ENCODE assay signal across 24 mouse cellular contexts in the genomic region with DNA sequence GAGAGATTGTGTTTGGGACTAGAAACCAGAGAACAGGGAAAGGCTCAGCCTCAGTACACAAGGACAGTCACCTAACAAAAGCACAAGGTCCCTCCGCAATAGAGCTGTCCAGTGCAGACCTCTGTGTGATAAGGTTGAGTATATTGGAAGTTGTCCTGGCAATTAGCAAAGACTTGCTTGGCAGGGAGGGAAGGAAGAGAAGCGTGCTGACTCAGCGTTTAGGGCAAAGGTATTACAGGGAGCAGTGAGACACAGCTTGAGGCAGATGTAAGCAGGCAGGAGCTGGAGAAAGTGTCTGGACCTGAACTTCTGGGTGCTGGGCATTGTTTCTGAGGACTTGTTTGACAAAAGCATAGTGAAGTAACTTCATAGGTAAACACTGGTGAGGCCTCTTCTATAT. TPM values are rescaled to one million over a fixed set of nuclear protein-coding genes. Genes with fewer than 3 reads are reported as not detected.
DNase-seq lines count a peak whose midpoint lies in the region; ATAC-seq and TF ChIP-seq lines count a peak whose summit lies in the region.
"Had no signal": no experiment of that assay in that cellular context is flagged by ENCODE, and none has a peak within 500 bp of the region (broad histone marks: within the 10 kb centered on the region; RNA-seq: fewer than 3 reads in every experiment).

No protein-coding gene starts in this region.

- H3K9ac ChIP-seq in midbrain, embryonic 11.5 days (ENCODE audit: low read length) = no peak overlapping the region
- no peak overlapping the region for H3K9ac ChIP-seq in MEL (ENCODE audit: control insufficient read depth, low read depth, low read length, poor library complexity, severe bottlenecking)
- H3K9ac ChIP-seq: embryonic facial prominence, embryonic 12.5 days; heart, embryonic 15.5 days had no signal

- no peak overlapping the region for H3K4me2 ChIP-seq in midbrain, embryonic 11.5 days
- H3K4me2 ChIP-seq: embryonic facial prominence, embryonic 12.5 days; heart, embryonic 11.5 days; heart, embryonic 15.5 days had no signal

- no peaks in the 10 kb centered on the region for H3K27me3 ChIP-seq in midbrain, embryonic 11.5 days (ENCODE audit: control insufficient read depth, insufficient read depth, low read length)
- H3K27me3 ChIP-seq in midbrain, embryonic 10.5 days (ENCODE audit: low read depth, poor library complexity, severe bottlenecking) = no peaks in the 10 kb centered on the region
- peaks cover 13 to 15% of the 10 kb centered on the region in 2 experiments for H3K27me3 ChIP-seq in MEL (ENCODE audit: control insufficient read depth in 1 of 2, insufficient read depth in 2 of 2, low read length in 2 of 2)
- H3K27me3 ChIP-seq in embryonic facial prominence, embryonic 10.5 days (replicated peaks; ENCODE audit: low read depth, poor library complexity, severe bottlenecking) = no peaks in the 10 kb centered on the region; the same call in 1 of the 2 replicates
- H3K27me3 ChIP-seq: heart, embryonic 15.5 days had no signal

- peaks cover 3% of the 10 kb centered on the region; the same call in 1 of the 2 replicates for H3K4me1 ChIP-seq in midbrain, embryonic 11.5 days (ENCODE audit: control insufficient read depth, insufficient read depth, low read length)
- H3K4me1 ChIP-seq in midbrain, embryonic 10.5 days = peaks cover 5% of the 10 kb centered on the region
- no peaks in the 10 kb centered on the region for H3K4me1 ChIP-seq in MEL (ENCODE audit: control insufficient read depth in 1 of 2, insufficient read depth in 2 of 2, low read length in 2 of 2)
- peaks cover 9% of the 10 kb centered on the region for H3K4me1 ChIP-seq in embryonic facial prominence, embryonic 10.5 days

- peak; percentile 76 for DNase-seq in heart, adult 11 months
- no peak for DNase-seq in heart, adult 8-10 months (ENCODE audit: low spot score)
- peak; percentile 76 for DNase-seq in midbrain, embryonic 11.5 days (ENCODE audit: low spot score, missing footprints)
- no peak for DNase-seq in midbrain, embryonic 10.5 days (ENCODE audit: low spot score)
- no peak for DNase-seq in MEL (ENCODE audit: low read depth, low spot score)
- no peak for DNase-seq in embryonic facial prominence, embryonic 10.5 days (ENCODE audit: low spot score)
- no peak for DNase-seq in cerebellum, postnatal 14 days
- DNase-seq: adrenal gland, postnatal 25 days; cerebellum, adult 2 months; cerebellum, postnatal 10 days; heart, adult 18-20 months; heart, postnatal 14 days; kidney, adult 2 months had no signal

- no peak for TF ChIP-seq RAD21 in MEL (IDR thresholded peaks at IDR 0.05; ENCODE audit: low read depth, low read length)

- TF ChIP-seq POLR2A in MEL (IDR thresholded peaks at IDR 0.05; ENCODE audit: control insufficient read depth in 1 of 2, insufficient read depth in 1 of 2, low read depth in 1 of 2, low read length in 2 of 2, poor library complexity in 1 of 2) = no peak

- TF ChIP-seq EP300 in MEL (IDR thresholded peaks at IDR 0.05; ENCODE audit: low read depth in 1 of 2, low read length in 2 of 2) = no peak

- no peaks in the 10 kb centered on the region for H3K36me3 ChIP-seq in midbrain, embryonic 11.5 days (ENCODE audit: control insufficient read depth, insufficient read depth, low read length)
- H3K36me3 ChIP-seq in midbrain, embryonic 10.5 days = no peaks in the 10 kb centered on the region
- no peaks in the 10 kb centered on the region for H3K36me3 ChIP-seq in MEL (ENCODE audit: control insufficient read depth in 1 of 2, insufficient read depth in 2 of 2, low read length in 2 of 2)
- no peaks in the 10 kb centered on the region for H3K36me3 ChIP-seq in embryonic facial prominence, embryonic 10.5 days (replicated peaks)
- H3K36me3 ChIP-seq: embryonic facial prominence, embryonic 12.5 days; G1E; heart, embryonic 15.5 days had no signal

- no peaks in the 10 kb centered on the region for H3K79me2 ChIP-seq in MEL (ENCODE audit: control insufficient read depth, insufficient read depth, low read length, poor library complexity)

- no peak for ATAC-seq in midbrain, embryonic 11.5 days (ENCODE audit: low FRiP score)
- ATAC-seq: forebrain, embryonic 14.5 days; intestine, embryonic 16.5 days had no signal

- no peak overlapping the region for H3K27ac ChIP-seq in midbrain, embryonic 11.5 days (ENCODE audit: low read depth, low read length)
- H3K27ac ChIP-seq in midbrain, embryonic 10.5 days (replicated peaks) = no peak overlapping the region
- H3K27ac ChIP-seq in MEL (ENCODE audit: control insufficient read depth, low read depth, low read length) = no peak overlapping the region
- H3K27ac ChIP-seq in embryonic facial prominence, embryonic 10.5 days (replicated peaks) = no peak overlapping the region
- H3K27ac ChIP-seq: embryonic facial prominence, embryonic 12.5 days; heart, embryonic 15.5 days had no signal

- no peaks in the 10 kb centered on the region for H3K9me3 ChIP-seq in midbrain, embryonic 11.5 days (ENCODE audit: control insufficient read depth, low read length)
- H3K9me3 ChIP-seq in midbrain, embryonic 10.5 days (replicated peaks) = no peaks in the 10 kb centered on the region
- H3K9me3 ChIP-seq in MEL (replicated peaks; ENCODE audit: insufficient read depth, low read length) = no peaks in the 10 kb centered on the region
- H3K9me3 ChIP-seq in embryonic facial prominence, embryonic 10.5 days = no peaks in the 10 kb centered on the region
- H3K9me3 ChIP-seq: embryonic facial prominence, embryonic 12.5 days; G1E; heart, embryonic 15.5 days had no signal

- WGBS in midbrain, embryonic 11.5 days = 91% methylated on average over 3 of the region's 3 CpGs
- 84% methylated on average over 3 of the region's 3 CpGs for WGBS in midbrain, embryonic 10.5 days
- 82% methylated on average over 3 of the region's 3 CpGs for WGBS in embryonic facial prominence, embryonic 10.5 days

- TF ChIP-seq CTCF in MEL (IDR thresholded peaks at IDR 0.05 in 2 of 3, conservative IDR thresholded peaks at IDR 0.05 in 1 of 3; ENCODE audit: control insufficient read depth in 1 of 3, insufficient read depth in 1 of 3, low read depth in 2 of 3, low read length in 3 of 3, poor library complexity in 1 of 3, severe bottlenecking in 1 of 3) = no peak

- H3K4me3 ChIP-seq in midbrain, embryonic 11.5 days (ENCODE audit: low read depth, low read length) = no peak overlapping the region
- no peak overlapping the region for H3K4me3 ChIP-seq in midbrain, embryonic 10.5 days
- no peak overlapping the region for H3K4me3 ChIP-seq in MEL (ENCODE audit: control insufficient read depth in 1 of 2, insufficient read depth in 1 of 2, low read depth in 2 of 2, low read length in 2 of 2)
- H3K4me3 ChIP-seq in embryonic facial prominence, embryonic 10.5 days = no peak overlapping the region
- H3K4me3 ChIP-seq: embryonic facial prominence, embryonic 12.5 days; heart, embryonic 15.5 days had no signal

TF ChIP-seq in MEL, 35 proteins besides CTCF, POLR2A, EP300 and RAD21 (continues in another document):
- TF ChIP-seq JUND (IDR thresholded peaks at IDR 0.05; ENCODE audit: low read depth, low read length) (no peak), MYC (IDR thresholded peaks at IDR 0.05; ENCODE audit: low read depth, low read length) (no peak)

RNA-seq across cellular contexts. Expression of a gene that starts 16.5 kb away (rescaled TPM):
- total RNA-seq in heart, adult 8-10 months (2022) = not detected
- 0.07 TPM in 1 of 2 replicates, not detected in the other for polyA plus RNA-seq in midbrain, embryonic 11.5 days (2014; fragmentation: Nextera tagmentation; extraction: Ambion mirVana)
- polyA plus RNA-seq in midbrain, embryonic 10.5 days (2016; fragmentation: Nextera tagmentation; extraction: Ambion mirVana) = 0.11 TPM in 1 of 2 replicates, not detected in the other
- not detected in 2 replicates for total RNA-seq in MEL (2012; rRNA removed)
- not detected for polyA plus RNA-seq in MEL (2012; ENCODE audit: insufficient read depth in 1 of 2, insufficient read length in 2 of 2, low read depth in 1 of 2, low replicate concordance in 2 of 2, missing spikeins in 1 of 2)
- not detected in 2 replicates for polyA plus RNA-seq in embryonic facial prominence, embryonic 10.5 days (2016; fragmentation: Nextera tagmentation; extraction: Ambion mirVana)
- total RNA-seq: common myeloid progenitor, adult 5-6 weeks; gastrocnemius, adult 8-10 months; gastrocnemius, postnatal 36 days; heart, postnatal 14 days; hematopoietic stem cell, adult 5-6 weeks had no signal
- polyA plus RNA-seq: embryonic facial prominence, embryonic 12.5 days; forebrain, embryonic 14.5 days; heart, embryonic 11.5 days; heart, embryonic 15.5 days had no signal

RNA-seq across cellular contexts. Expression of a gene that starts 22.7 kb away (rescaled TPM):
- 10 to 100 TPM; 64.5 to 71.1 (median 67.1) TPM for total RNA-seq in heart, adult 8-10 months (2022)
- 195 and 198 TPM in 2 replicates for polyA plus RNA-seq in midbrain, embryonic 11.5 days (2014; fragmentation: Nextera tagmentation; extraction: Ambion mirVana)
- 193 and 202 TPM in 2 replicates for polyA plus RNA-seq in midbrain, embryonic 10.5 days (2016; fragmentation: Nextera tagmentation; extraction: Ambion mirVana)
- total RNA-seq in MEL (2012; rRNA removed) = 129 TPM in 2 replicates
- 100 to 1,000 TPM; 104 to 170 TPM for polyA plus RNA-seq in MEL (2012; ENCODE audit: insufficient read depth in 1 of 2, insufficient read length in 2 of 2, low read depth in 1 of 2, low replicate concordance in 2 of 2, missing spikeins in 1 of 2)
- 187 and 191 TPM in 2 replicates for polyA plus RNA-seq in embryonic facial prominence, embryonic 10.5 days (2016; fragmentation: Nextera tagmentation; extraction: Ambion mirVana)

RNA-seq across cellular contexts. Expression of a gene that starts 25.6 kb away (rescaled TPM):
- total RNA-seq in heart, adult 8-10 months (2022) = not detected
- polyA plus RNA-seq in midbrain, embryonic 11.5 days (2014; fragmentation: Nextera tagmentation; extraction: Ambion mirVana) = not detected in 2 replicates
- not detected in 2 replicates for polyA plus RNA-seq in midbrain, embryonic 10.5 days (2016; fragmentation: Nextera tagmentation; extraction: Ambion mirVana)
- total RNA-seq in MEL (2012; rRNA removed) = not detected in 2 replicates
- polyA plus RNA-seq in MEL (2012; ENCODE audit: insufficient read depth in 1 of 2, insufficient read length in 2 of 2, low read depth in 1 of 2, low replicate concordance in 2 of 2, missing spikeins in 1 of 2) = not detected
- polyA plus RNA-seq in embryonic facial prominence, embryonic 10.5 days (2016; fragmentation: Nextera tagmentation; extraction: Ambion mirVana) = not detected in 2 replicates
- total RNA-seq: adrenal gland, adult 18-20 months; adrenal gland, postnatal 25 days; common myeloid progenitor, adult 5-6 weeks; G1E; gastrocnemius, adult 8-10 months; gastrocnemius, postnatal 36 days; heart, adult 18-20 months; heart, postnatal 14 days; hematopoietic stem cell, adult 5-6 weeks had no signal
- polyA plus RNA-seq: cerebellum, adult 2 months; embryonic facial prominence, embryonic 12.5 days; forebrain, embryonic 14.5 days; G1E; heart, embryonic 11.5 days; intestine, embryonic 16.5 days; kidney, adult 2 months had no signal

RNA-seq across cellular contexts. Expression of a gene that starts 34.5 kb away (rescaled TPM):
- total RNA-seq in heart, adult 8-10 months (2022) = not detected
- not detected in 2 replicates for polyA plus RNA-seq in midbrain, embryonic 11.5 days (2014; fragmentation: Nextera tagmentation; extraction: Ambion mirVana)
- not detected in 2 replicates for polyA plus RNA-seq in midbrain, embryonic 10.5 days (2016; fragmentation: Nextera tagmentation; extraction: Ambion mirVana)
- total RNA-seq in MEL (2012; rRNA removed) = 0.08 TPM in 1 of 2 replicates, not detected in the other
- not detected for polyA plus RNA-seq in MEL (2012; ENCODE audit: insufficient read depth in 1 of 2, insufficient read length in 2 of 2, low read depth in 1 of 2, low replicate concordance in 2 of 2, missing spikeins in 1 of 2)
- 0.11 TPM in 1 of 2 replicates, not detected in the other for polyA plus RNA-seq in embryonic facial prominence, embryonic 10.5 days (2016; fragmentation: Nextera tagmentation; extraction: Ambion mirVana)
- total RNA-seq: common myeloid progenitor, adult 5-6 weeks; G1E; gastrocnemius, adult 8-10 months; gastrocnemius, postnatal 36 days; heart, adult 18-20 months; heart, postnatal 14 days; hematopoietic stem cell, adult 5-6 weeks had no signal
- polyA plus RNA-seq: cerebellum, adult 2 months; forebrain, embryonic 14.5 days; G1E had no signal

RNA-seq across cellular contexts. Expression of a gene that starts 35.0 kb away (rescaled TPM):
- total RNA-seq in heart, adult 8-10 months (2022) = under 1 TPM; 0.19 to 0.81 (median 0.44) TPM
- polyA plus RNA-seq in midbrain, embryonic 11.5 days (2014; fragmentation: Nextera tagmentation; extraction: Ambion mirVana) = 1.8 and 2.2 TPM in 2 replicates
- 1.5 and 2.3 TPM in 2 replicates for polyA plus RNA-seq in midbrain, embryonic 10.5 days (2016; fragmentation: Nextera tagmentation; extraction: Ambion mirVana)
- total RNA-seq in MEL (2012; rRNA removed) = 0.04 TPM in 1 of 2 replicates, not detected in the other
- polyA plus RNA-seq in MEL (2012; ENCODE audit: insufficient read depth in 1 of 2, insufficient read length in 2 of 2, low read depth in 1 of 2, low replicate concordance in 2 of 2, missing spikeins in 1 of 2) = under 1 TPM in 1 of 2 experiments, not detected in 1; 0.65 TPM
- polyA plus RNA-seq in embryonic facial prominence, embryonic 10.5 days (2016; fragmentation: Nextera tagmentation; extraction: Ambion mirVana) = 2.1 and 2.5 TPM in 2 replicates
- total RNA-seq: hematopoietic stem cell, adult 5-6 weeks had no signal
- polyA plus RNA-seq: G1E had no signal

Comparison
In these comparisons a context has a peak if more than half of its experiments do, and no peak if none do; other contexts are left out.
1. DNase-seq: peak in heart, adult 11 months (single experiment) and midbrain, embryonic 11.5 days (single experiment); none in heart, adult 8-10 months (single experiment), midbrain, embryonic 10.5 days (single experiment), MEL (single experiment), embryonic facial prominence, embryonic 10.5 days (single experiment) and cerebellum, postnatal 14 days (0 of 2).